Mouse (Mus musculus) forebrain, embryonic 13.5 days (tissue): ENCODE measurements around the gene Cnfn. TPM values are rescaled to one million over a fixed set of nuclear protein-coding genes. Genes with fewer than 3 reads are reported as not detected.
"Not testable (repeated sequence)": the region's sequence is repeated elsewhere in the genome, so short reads cannot be mapped to it uniquely, and the experiment has no call there.

Experiments
- ATAC-seq: fragments of 200-750 bp; cut with Nextera tagmentation; 2 replicates; pipeline ENCODE4 v1.8.0; 2017
- H3K27ac ChIP-seq: fragments of 300-500 bp; sonication (generic); 2 replicates; pipeline ENCODE4 v1.5.1; 2015; ENCODE audit warnings: inconsistent platforms, mild to moderate bottlenecking, moderate library complexity
- H3K27me3 ChIP-seq: fragments of 300-500 bp; sonication (generic); 2 replicates; pipeline ENCODE4 v1.6.1; 2015; ENCODE audit warnings: mild to moderate bottlenecking, inconsistent platforms
- H3K36me3 ChIP-seq: fragments of 300-500 bp; sonication (generic); 2 replicates; pipeline ENCODE4 v1.6.1; 2015; ENCODE audit warnings: mild to moderate bottlenecking, inconsistent platforms; ENCODE audit not compliant: poor library complexity, severe bottlenecking
- H3K4me1 ChIP-seq: fragments of 300-500 bp; sonication (generic); 2 replicates; pipeline ENCODE4 v1.6.1; 2015; ENCODE audit warnings: inconsistent platforms
- H3K4me2 ChIP-seq: fragments of 300-500 bp; sonication (generic); 2 replicates; pipeline ENCODE4 v1.6.1; 2015; ENCODE audit warnings: inconsistent platforms, mild to moderate bottlenecking, moderate library complexity
- H3K4me3 ChIP-seq: fragments of 300-500 bp; sonication (generic); 2 replicates; pipeline ENCODE4 v1.5.1; 2015; ENCODE audit warnings: mild to moderate bottlenecking, inconsistent platforms
- H3K9ac ChIP-seq: fragments of 300-500 bp; sonication (generic); 2 replicates; pipeline ENCODE4 v1.6.1; 2015; ENCODE audit warnings: mild to moderate bottlenecking, inconsistent platforms
- H3K9me3 ChIP-seq: fragments of 300-500 bp; sonication (generic); replicated peaks from 2 replicates; pipeline ENCODE4 v1.6.1; 2016; ENCODE audit warnings: inconsistent platforms
- WGBS: fragments of 180-500 bp; shearing (Covaris S2); methylation state at CpG from one replicate; pipeline ENCODE4 v1.1.7; 2015; 5-methylcytosine and 5-hydroxymethylcytosine counted together
- polyA plus RNA-seq: library from polyadenylated mRNA; unstranded; fragments of >200 nt; fragmentation: Nextera tagmentation; extraction: Ambion mirVana; gene quantifications from 2 replicates; pipeline ENCODE4 v1.2.1, GENCODE M21; 2015

Cnfn gene
- polyA plus RNA-seq, result not detected in 2 replicates

- no peaks in the 10 kb centered on the region for H3K9me3 ChIP-seq
- H3K27me3 ChIP-seq, result peaks cover 42% of the 10 kb centered on the region
- H3K27ac ChIP-seq, result no peak within 1 kb of the TSS
- H3K4me2 ChIP-seq, result no peak within 1 kb of the TSS
- 0 out of 2 replicates have a peak within 1 kb of the TSS, but pooled peaks have one; percentile 13 for H3K9ac ChIP-seq
- no peak within 1 kb of the TSS for H3K4me3 ChIP-seq
- 51% methylated on average over 12 of the region's 12 CpGs for WGBS
- H3K4me1 ChIP-seq, result peaks cover 20% of the 10 kb centered on the region
- H3K36me3 ChIP-seq, result peaks cover 6% of the 10 kb centered on the region
- ATAC-seq, result no peak
These were observed at the start of gene Cnfn for GRCm38 (mm10) chr7:25369058-25369749. Gene Cnfn (minus strand): TSS chr7:25369724.

GRCm38 (mm10) chr7:25417597-25417996 is 48.1 kb upstream of the Cnfn start:
- ATAC-seq, result no peak
- no peak overlapping the region for H3K27ac ChIP-seq
- 0 out of 2 replicates have a peak, but pooled peaks cover 5% of the 10 kb centered on the region for H3K4me1 ChIP-seq
- WGBS, result 81% methylated on average over 1 of the region's 1 CpGs
- no peaks in the 10 kb centered on the region for H3K36me3 ChIP-seq
- no peak overlapping the region for H3K9ac ChIP-seq
- no peak overlapping the region for H3K4me3 ChIP-seq
- no peaks in the 10 kb centered on the region for H3K9me3 ChIP-seq
- no peak overlapping the region for H3K4me2 ChIP-seq
- peaks cover 5% of the 10 kb centered on the region for H3K27me3 ChIP-seq

GRCm38 (mm10) chr7:25412833-25413441 is 43.4 kb upstream of the Cnfn start, which contains the start of gene Cxcl17:
Gene Cxcl17 (minus strand): TSS chr7:25412886.
- Histone ChIP-seq H3K9me3 (no peaks in the 10 kb centered on the region), H3K27me3 (no peaks in the 10 kb centered on the region), H3K36me3 (no peaks in the 10 kb centered on the region), H3K4me2 (no peak within 1 kb of the TSS), H3K4me1 (0 out of 2 replicates have a peak, but pooled peaks cover 6% of the 10 kb centered on the region), H3K4me3 (no peak within 1 kb of the TSS), H3K9ac (no peak within 1 kb of the TSS), H3K27ac (no peak within 1 kb of the TSS)
- WGBS, result 44% methylated on average over 7 of the region's 7 CpGs
- no peak for ATAC-seq

- H3K4me3 ChIP-seq, result no peak overlapping the region
- no peak overlapping the region for H3K27ac ChIP-seq
- H3K9ac ChIP-seq, result no peak overlapping the region
- no peaks in the 10 kb centered on the region for H3K9me3 ChIP-seq
- H3K36me3 ChIP-seq, result no peaks in the 10 kb centered on the region
- no peak for ATAC-seq
- no peak overlapping the region for H3K4me2 ChIP-seq
- H3K4me1 ChIP-seq, result 0 out of 2 replicates have a peak, but pooled peaks cover 6% of the 10 kb centered on the region
- H3K27me3 ChIP-seq, result no peaks in the 10 kb centered on the region
- 84% methylated on average over 3 of the region's 3 CpGs for WGBS
These were observed 42.3 kb upstream of the Cnfn start for GRCm38 (mm10) chr7:25411861-25412260.

- Histone ChIP-seq H3K27me3 (no peaks in the 10 kb centered on the region), H3K4me1 (0 out of 2 replicates have a peak, but pooled peaks cover 6% of the 10 kb centered on the region), H3K4me2 (no peak overlapping the region), H3K27ac (no peak overlapping the region), H3K36me3 (no peaks in the 10 kb centered on the region), H3K9me3 (no peaks in the 10 kb centered on the region), H3K9ac (no peak overlapping the region), H3K4me3 (no peak overlapping the region)
- no peak for ATAC-seq
- 91% methylated on average over 1 of the region's 1 CpGs for WGBS
These were observed 41.6 kb upstream of the Cnfn start for GRCm38 (mm10) chr7:25410969-25411615.

- 40% methylated on average over 4 of the region's 4 CpGs for WGBS
These were observed 39.7 kb upstream of the Cnfn start for GRCm38 (mm10) chr7:25409114-25409760.

GRCm38 (mm10) chr7:25406468-25406867 is 36.9 kb upstream of the Cnfn start:
- H3K4me3 ChIP-seq, result no peak overlapping the region
- no peak overlapping the region for H3K27ac ChIP-seq
- no peak overlapping the region for H3K4me2 ChIP-seq
- no peak overlapping the region for H3K9ac ChIP-seq
- 90% methylated on average over 7 of the region's 7 CpGs for WGBS
- H3K4me1 ChIP-seq, result no peaks in the 10 kb centered on the region
- no peaks in the 10 kb centered on the region for H3K27me3 ChIP-seq
- ATAC-seq, result no peak
- H3K36me3 ChIP-seq, result no peaks in the 10 kb centered on the region
- no peaks in the 10 kb centered on the region for H3K9me3 ChIP-seq

More at GRCm38 (mm10) chr7:25409114-25409760, 39.7 kb upstream of the Cnfn start:
- H3K9me3 ChIP-seq, result no peaks in the 10 kb centered on the region
- no peak for ATAC-seq
- H3K4me1 ChIP-seq, result 0 out of 2 replicates have a peak, but pooled peaks cover 6% of the 10 kb centered on the region
- no peak overlapping the region for H3K27ac ChIP-seq
- H3K36me3 ChIP-seq, result no peaks in the 10 kb centered on the region
- H3K9ac ChIP-seq, result no peak overlapping the region
- H3K27me3 ChIP-seq, result no peaks in the 10 kb centered on the region
- H3K4me2 ChIP-seq, result no peak overlapping the region
- no peak overlapping the region for H3K4me3 ChIP-seq

GRCm38 (mm10) chr7:25402671-25403101 is 33.2 kb upstream of the Cnfn start:
- H3K27ac ChIP-seq, result no peak overlapping the region
- no peak overlapping the region for H3K4me3 ChIP-seq
- H3K4me2 ChIP-seq, result no peak overlapping the region
- H3K9ac ChIP-seq, result no peak overlapping the region
- ATAC-seq, result no peak
- no peaks in the 10 kb centered on the region for H3K36me3 ChIP-seq
- no peaks in the 10 kb centered on the region for H3K27me3 ChIP-seq
- H3K9me3 ChIP-seq, result no peaks in the 10 kb centered on the region
- 0% methylated on average over 2 of the region's 2 CpGs for WGBS
- H3K4me1 ChIP-seq, result no peaks in the 10 kb centered on the region

GRCm38 (mm10) chr7:25401986-25402385 is 32.5 kb upstream of the Cnfn start:
- H3K9me3 ChIP-seq, result no peaks in the 10 kb centered on the region
- no peak overlapping the region for H3K4me3 ChIP-seq
- no peak overlapping the region for H3K9ac ChIP-seq
- H3K4me2 ChIP-seq, result no peak overlapping the region
- no peaks in the 10 kb centered on the region for H3K36me3 ChIP-seq
- ATAC-seq, result no peak
- H3K27ac ChIP-seq, result no peak overlapping the region
- 33% methylated on average over 5 of the region's 5 CpGs for WGBS
- no peaks in the 10 kb centered on the region for H3K27me3 ChIP-seq
- H3K4me1 ChIP-seq, result no peaks in the 10 kb centered on the region

GRCm38 (mm10) chr7:25401551-25401950 is 32.0 kb upstream of the Cnfn start:
- no peaks in the 10 kb centered on the region for H3K36me3 ChIP-seq
- 69% methylated on average over 2 of the region's 2 CpGs for WGBS
- H3K9ac ChIP-seq, result no peak overlapping the region
- H3K27me3 ChIP-seq, result no peaks in the 10 kb centered on the region
- H3K27ac ChIP-seq, result no peak overlapping the region
- H3K4me2 ChIP-seq, result no peak overlapping the region
- no peaks in the 10 kb centered on the region for H3K9me3 ChIP-seq
- peaks cover 3% of the 10 kb centered on the region for H3K4me1 ChIP-seq
- ATAC-seq, result no peak
- no peak overlapping the region for H3K4me3 ChIP-seq

- ATAC-seq, H3K27ac ChIP-seq, H3K36me3 ChIP-seq, H3K9ac ChIP-seq, H3K9me3 ChIP-seq, H3K27me3 ChIP-seq, H3K4me2 ChIP-seq, H3K4me3 ChIP-seq: not testable (repeated sequence)
- H3K4me1 ChIP-seq, result peaks cover 16% of the 10 kb centered on the region
These were observed 29.5 kb upstream of the Cnfn start for GRCm38 (mm10) chr7:25399028-25399427.

- ATAC-seq, result no peak
- H3K9ac ChIP-seq, result no peak within 1 kb of the TSS
- H3K4me3 ChIP-seq, result no peak within 1 kb of the TSS
- 96% methylated on average over 1 of the region's 1 CpGs for WGBS
- no peaks in the 10 kb centered on the region for H3K9me3 ChIP-seq
- H3K4me1 ChIP-seq, result peaks cover 20% of the 10 kb centered on the region
- no peak within 1 kb of the TSS for H3K4me2 ChIP-seq
- no peaks in the 10 kb centered on the region for H3K36me3 ChIP-seq
- no peak within 1 kb of the TSS for H3K27ac ChIP-seq
- 0 out of 2 replicates have a peak, but pooled peaks cover 3% of the 10 kb centered on the region for H3K27me3 ChIP-seq
These were observed 29.1 kb upstream of the Cnfn start, which contains the start of gene Lipe for GRCm38 (mm10) chr7:25398610-25399009. Gene Lipe (minus strand): TSS chr7:25398710.
